Mouse (Mus musculus): ENCODE results near the gene Dad1. TPM values are rescaled to one million over a fixed set of nuclear protein-coding genes. Genes with fewer than 3 reads are reported as not detected.
A peak's percentile ranks its signal among the peaks of the same experiment; 100 is the strongest.
"Not testable (repeated sequence)": the region's sequence is repeated elsewhere in the genome, so short reads cannot be mapped to it uniquely, and the experiment has no call there.

The Dad1 gene
- polyA plus RNA-seq, 1 experiment from 2014 or later = 309 TPM

GRCm38 (mm10) chr14:54231176-54231956, 22.5 kb downstream of the Dad1 start:
- no peak overlapping the region for H3K9ac ChIP-seq (ENCODE audit: low read depth, low read length)
- DNase-seq (ENCODE audit: low spot score) = no peak
- H3K4me3 ChIP-seq (ENCODE audit: low read depth, low read length) = no peak overlapping the region
- H3K4me2 ChIP-seq = no peak overlapping the region
- 63% methylated on average over 21 of the region's 21 CpGs for WGBS
- no peak for ATAC-seq (replicated peaks; ENCODE audit: low FRiP score)
- H3K27me3 ChIP-seq (replicated peaks; ENCODE audit: control insufficient read depth, insufficient read depth, low read length) = no peaks in the 10 kb centered on the region
- no peaks in the 10 kb centered on the region for H3K9me3 ChIP-seq (ENCODE audit: control insufficient read depth, low read length)
- peaks cover 44% of the 10 kb centered on the region for H3K4me1 ChIP-seq (replicated peaks; ENCODE audit: control insufficient read depth, insufficient read depth, low read length)
- peaks cover 10% of the 10 kb centered on the region; the same call in 1 of the 2 replicates for H3K36me3 ChIP-seq (ENCODE audit: control insufficient read depth, insufficient read depth, low read length)
- no peak overlapping the region for H3K27ac ChIP-seq (ENCODE audit: low read depth, low read length)

DNA sequence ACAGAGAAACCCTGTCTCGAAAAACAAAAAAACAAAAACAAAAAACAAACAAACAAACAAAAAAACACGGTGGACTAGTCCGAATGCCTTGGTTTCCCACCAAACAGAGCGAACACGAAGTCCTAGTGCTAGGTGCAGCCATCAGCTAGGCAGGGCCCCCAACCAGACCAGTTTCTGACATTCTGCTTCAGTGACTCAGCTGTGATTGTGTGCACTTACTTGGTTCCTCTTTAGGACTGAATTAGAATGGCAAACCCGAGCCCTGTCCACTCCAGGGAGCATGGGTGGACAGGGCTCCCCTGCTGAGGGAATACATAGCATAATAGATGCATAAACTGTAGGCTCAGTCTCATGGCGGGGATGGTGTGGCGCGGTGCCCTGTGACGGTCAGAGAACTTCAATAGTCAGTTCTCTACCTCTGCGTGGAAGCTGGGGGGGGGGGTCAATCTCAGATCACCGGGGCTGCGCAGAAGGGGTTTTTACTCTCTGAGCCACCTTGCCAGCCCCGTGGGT, 23.2 kb downstream of the Dad1 start:
- Histone ChIP-seq H3K27ac (ENCODE audit: low read depth, low read length) (no peak overlapping the region), H3K4me1 (replicated peaks; ENCODE audit: control insufficient read depth, insufficient read depth, low read length) (peaks cover 44% of the 10 kb centered on the region), H3K4me3 (ENCODE audit: low read depth, low read length) (no peak overlapping the region), H3K27me3 (replicated peaks; ENCODE audit: control insufficient read depth, insufficient read depth, low read length) (no peaks in the 10 kb centered on the region), H3K9ac (ENCODE audit: low read depth, low read length) (no peak overlapping the region), H3K9me3 (ENCODE audit: control insufficient read depth, low read length) (no peaks in the 10 kb centered on the region), H3K36me3 (ENCODE audit: control insufficient read depth, insufficient read depth, low read length) (peaks cover 10% of the 10 kb centered on the region; the same call in 1 of the 2 replicates), H3K4me2 (no peak overlapping the region)
- no peak for DNase-seq (ENCODE audit: low spot score)
- WGBS = 73% methylated on average over 14 of the region's 14 CpGs
- no peak for ATAC-seq (replicated peaks; ENCODE audit: low FRiP score)

DNA sequence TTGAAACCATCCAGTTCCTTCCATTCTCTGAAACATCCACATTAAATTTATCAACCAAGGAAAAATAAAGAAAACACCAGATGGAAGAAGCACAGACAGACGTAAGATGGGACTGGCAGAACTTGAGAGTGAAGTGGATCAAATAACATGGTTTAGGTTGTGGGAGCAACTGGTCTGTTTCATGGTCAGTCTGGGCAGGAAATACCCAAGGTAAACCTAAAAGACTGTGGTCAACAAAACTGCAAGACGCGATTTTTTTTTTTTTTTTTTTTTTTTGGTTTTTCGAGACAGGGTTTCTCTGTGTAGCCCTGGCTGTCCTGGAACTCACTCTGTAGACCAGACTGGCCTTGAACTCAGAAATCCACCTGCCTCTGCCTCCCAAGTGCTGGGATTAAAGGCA, 24.1 kb downstream of the Dad1 start:
- H3K9me3 ChIP-seq (ENCODE audit: control insufficient read depth, low read length); ATAC-seq (replicated peaks; ENCODE audit: low FRiP score); H3K27ac ChIP-seq (ENCODE audit: low read depth, low read length); H3K9ac ChIP-seq (ENCODE audit: low read depth, low read length); DNase-seq (ENCODE audit: low spot score); H3K4me2 ChIP-seq; H3K36me3 ChIP-seq (ENCODE audit: control insufficient read depth, insufficient read depth, low read length); H3K4me3 ChIP-seq (ENCODE audit: low read depth, low read length); H3K27me3 ChIP-seq (replicated peaks; ENCODE audit: control insufficient read depth, insufficient read depth, low read length): not testable (repeated sequence)
- WGBS = 68% methylated on average over 3 of the region's 4 CpGs
- peaks cover 46% of the 10 kb centered on the region for H3K4me1 ChIP-seq (replicated peaks; ENCODE audit: control insufficient read depth, insufficient read depth, low read length)

GRCm38 (mm10) chr14:54228933-54229713, 24.8 kb downstream of the Dad1 start:
- WGBS = 18% methylated on average over 25 of the region's 25 CpGs
- H3K36me3 ChIP-seq (ENCODE audit: control insufficient read depth, insufficient read depth, low read length) = no peaks in the 10 kb centered on the region
- H3K9ac ChIP-seq (ENCODE audit: low read depth, low read length) = peak overlapping the region; percentile 43; the same call in 1 of the 2 replicates

DNA sequence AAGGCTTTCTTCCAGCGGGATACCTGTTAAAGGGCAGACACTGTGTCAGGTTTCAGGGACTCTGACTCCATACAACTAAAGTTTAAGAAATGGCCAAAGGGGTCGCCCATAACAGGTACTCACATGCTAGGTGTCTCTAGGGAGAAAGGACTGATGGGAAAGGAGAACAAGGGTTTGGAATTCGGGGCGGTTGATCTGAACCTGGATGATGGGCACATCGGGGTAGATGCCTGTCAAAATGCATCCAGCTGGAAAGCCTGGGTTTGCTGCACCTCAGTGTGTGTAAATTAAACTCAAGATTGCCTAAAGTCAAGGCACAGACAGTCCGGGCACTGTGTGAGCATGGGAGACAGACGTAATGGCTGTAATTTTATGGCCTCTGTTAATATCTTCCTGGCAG, 25.4 kb downstream of the Dad1 start:
- peak overlapping the region; percentile 38 for H3K4me3 ChIP-seq (ENCODE audit: low read depth, low read length)
- H3K9ac ChIP-seq (ENCODE audit: low read depth, low read length) = peak overlapping the region; percentile 37; the same call in 1 of the 2 replicates
- H3K27ac ChIP-seq (ENCODE audit: low read depth, low read length) = no peak overlapping the region
- ATAC-seq (replicated peaks; ENCODE audit: low FRiP score) (no peak), DNase-seq (ENCODE audit: low spot score) (no peak)
- H3K4me1 ChIP-seq (replicated peaks; ENCODE audit: control insufficient read depth, insufficient read depth, low read length) = peaks cover 44% of the 10 kb centered on the region
- H3K27me3 ChIP-seq (replicated peaks; ENCODE audit: control insufficient read depth, insufficient read depth, low read length) = no peaks in the 10 kb centered on the region
- no peaks in the 10 kb centered on the region for H3K36me3 ChIP-seq (ENCODE audit: control insufficient read depth, insufficient read depth, low read length)
- 19% methylated on average over 7 of the region's 7 CpGs for WGBS
- no peaks in the 10 kb centered on the region for H3K9me3 ChIP-seq (ENCODE audit: control insufficient read depth, low read length)
- H3K4me2 ChIP-seq = peak overlapping the region; percentile 84

More at GRCm38 (mm10) chr14:54228933-54229713, 24.8 kb downstream of the Dad1 start:
- H3K27ac ChIP-seq (ENCODE audit: low read depth, low read length) = no peak overlapping the region
- H3K4me1 ChIP-seq (replicated peaks; ENCODE audit: control insufficient read depth, insufficient read depth, low read length) = peaks cover 50% of the 10 kb centered on the region
- no peak for DNase-seq (ENCODE audit: low spot score)
- no peaks in the 10 kb centered on the region for H3K9me3 ChIP-seq (ENCODE audit: control insufficient read depth, low read length)
- no peaks in the 10 kb centered on the region for H3K27me3 ChIP-seq (replicated peaks; ENCODE audit: control insufficient read depth, insufficient read depth, low read length)
- ATAC-seq (replicated peaks; ENCODE audit: low FRiP score) = no peak
- peak overlapping the region; percentile 84 for H3K4me2 ChIP-seq
- peak overlapping the region; percentile 20 for H3K4me3 ChIP-seq (ENCODE audit: low read depth, low read length)

DNA sequence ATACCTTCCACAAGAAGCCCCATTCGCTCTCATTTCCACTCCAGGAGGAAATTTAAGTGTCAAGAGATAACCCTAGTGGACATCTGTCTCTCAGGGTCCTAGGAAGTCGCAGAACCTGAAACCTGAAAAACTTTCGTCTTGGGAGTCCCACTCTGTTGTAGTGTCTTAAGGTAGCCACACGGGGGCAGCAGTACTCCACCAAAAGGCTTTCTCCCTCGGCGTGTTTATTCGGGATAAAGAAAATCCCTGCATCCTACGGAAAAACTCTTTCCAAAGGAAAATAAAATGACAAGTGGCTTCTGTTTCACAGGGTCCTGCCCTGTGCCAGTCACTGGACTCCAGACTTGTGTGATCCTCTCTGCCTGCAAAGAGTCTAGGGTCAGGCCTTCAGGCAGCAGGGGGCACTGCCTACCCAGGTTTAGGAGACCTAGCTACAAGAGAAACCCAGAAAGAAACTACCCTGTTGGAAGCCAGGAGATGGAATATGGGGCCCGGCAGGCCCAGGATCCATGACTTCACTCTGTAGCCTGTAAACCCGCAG, 25.9 kb downstream of the Dad1 start:
- under 1% methylated on average over 10 of the region's 10 CpGs for WGBS
- peak; percentile 51 for ATAC-seq (replicated peaks; ENCODE audit: low FRiP score)
- no peaks in the 10 kb centered on the region for H3K9me3 ChIP-seq (ENCODE audit: control insufficient read depth, low read length)
- no peaks in the 10 kb centered on the region for H3K36me3 ChIP-seq (ENCODE audit: control insufficient read depth, insufficient read depth, low read length)
- H3K4me1 ChIP-seq (replicated peaks; ENCODE audit: control insufficient read depth, insufficient read depth, low read length) = peaks cover 39% of the 10 kb centered on the region
- H3K4me2 ChIP-seq = peak overlapping the region; percentile 84
- H3K27ac ChIP-seq (ENCODE audit: low read depth, low read length) = no peak overlapping the region; the same call in 1 of the 2 replicates
- peak; percentile 78 for DNase-seq (ENCODE audit: low spot score)
- H3K4me3 ChIP-seq (ENCODE audit: low read depth, low read length) = peak overlapping the region; percentile 38
- H3K27me3 ChIP-seq (replicated peaks; ENCODE audit: control insufficient read depth, insufficient read depth, low read length) = no peaks in the 10 kb centered on the region
- peak overlapping the region; percentile 57 for H3K9ac ChIP-seq (ENCODE audit: low read depth, low read length)

DNA sequence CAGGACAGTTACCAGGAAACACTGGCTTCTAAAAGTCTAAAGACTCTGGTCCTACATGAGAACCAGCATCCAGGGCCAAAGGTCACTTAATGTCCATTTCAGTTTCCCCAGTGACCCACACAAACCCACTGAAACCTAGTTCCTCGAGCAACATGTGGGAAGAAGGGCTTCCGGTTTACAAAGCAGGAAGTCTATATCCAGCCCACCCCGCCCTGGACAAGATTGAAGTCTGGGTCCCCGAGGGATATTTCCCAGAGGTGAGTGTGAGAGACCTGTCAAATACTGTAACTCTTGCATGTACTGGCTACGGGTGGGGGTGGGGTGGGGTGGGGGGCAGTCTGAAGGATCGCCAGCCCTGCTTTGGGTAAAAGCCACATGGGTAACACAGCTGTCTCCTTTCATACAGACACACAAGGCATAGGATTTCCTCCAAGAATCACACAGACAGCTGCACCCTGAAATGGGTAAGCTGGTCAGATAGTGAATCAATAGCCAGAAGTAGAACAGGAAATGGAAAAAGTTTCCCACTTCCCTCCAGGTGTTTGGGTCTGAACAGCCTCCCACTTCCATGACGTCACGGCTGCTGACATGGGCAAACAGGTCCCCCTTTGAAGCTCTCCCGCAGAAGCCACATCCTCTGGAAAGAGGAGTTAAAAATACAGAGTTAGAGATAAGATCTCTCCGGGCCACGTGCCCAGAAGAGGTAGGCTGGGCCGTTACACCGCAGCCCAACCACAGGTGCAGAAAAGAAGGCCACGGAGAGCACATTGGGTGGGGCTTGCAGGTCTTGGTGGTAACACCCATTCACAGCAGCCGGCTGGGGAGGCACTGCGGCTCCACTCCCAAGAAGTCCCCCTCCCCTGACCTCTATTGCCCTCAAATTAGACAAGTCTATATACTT, 26.7 kb downstream of the Dad1 start:
- Histone ChIP-seq H3K27ac (ENCODE audit: low read depth, low read length) (no peak overlapping the region; the same call in 1 of the 2 replicates), H3K4me2 (peak overlapping the region; percentile 84), H3K9ac (ENCODE audit: low read depth, low read length) (peak overlapping the region; percentile 57), H3K4me3 (ENCODE audit: low read depth, low read length) (peak overlapping the region; percentile 38), H3K9me3 (ENCODE audit: control insufficient read depth, low read length) (no peaks in the 10 kb centered on the region), H3K36me3 (ENCODE audit: control insufficient read depth, insufficient read depth, low read length) (no peaks in the 10 kb centered on the region), H3K4me1 (replicated peaks; ENCODE audit: control insufficient read depth, insufficient read depth, low read length) (peaks cover 36% of the 10 kb centered on the region), H3K27me3 (replicated peaks; ENCODE audit: control insufficient read depth, insufficient read depth, low read length) (no peaks in the 10 kb centered on the region)
- DNase-seq (ENCODE audit: low spot score) (peak; percentile 57), ATAC-seq (replicated peaks; ENCODE audit: low FRiP score) (peak; percentile 78)
- 17% methylated on average over 16 of the region's 16 CpGs for WGBS

DNA sequence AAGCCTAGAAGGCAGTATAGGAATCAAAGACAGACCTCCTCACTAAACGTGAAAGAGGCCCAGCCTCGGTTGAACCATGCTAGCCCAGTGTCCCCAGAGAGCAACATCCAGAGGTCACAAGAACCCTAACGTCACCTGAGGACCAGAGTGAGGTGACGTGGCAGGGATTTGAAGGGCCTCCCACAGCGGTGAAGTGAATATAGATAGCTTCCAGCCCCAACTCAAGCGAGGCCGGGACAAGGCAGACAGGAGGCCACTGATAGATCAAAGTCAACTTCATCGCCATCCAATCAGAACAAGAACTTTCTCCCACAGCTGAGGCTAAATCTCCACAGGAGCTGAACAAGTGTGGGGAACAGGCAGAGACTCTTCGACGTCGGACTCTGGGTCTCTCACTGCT, 28.2 kb downstream of the Dad1 start:
- DNase-seq (ENCODE audit: low spot score) (no peak), ATAC-seq (replicated peaks; ENCODE audit: low FRiP score) (no peak)
- 79% methylated on average over 11 of the region's 11 CpGs for WGBS
- H3K36me3 ChIP-seq (ENCODE audit: control insufficient read depth, insufficient read depth, low read length) = no peaks in the 10 kb centered on the region
- no peak overlapping the region for H3K4me3 ChIP-seq (ENCODE audit: low read depth, low read length)
- H3K9me3 ChIP-seq (ENCODE audit: control insufficient read depth, low read length) = no peaks in the 10 kb centered on the region
- H3K4me2 ChIP-seq = no peak overlapping the region
- no peak overlapping the region for H3K9ac ChIP-seq (ENCODE audit: low read depth, low read length)
- no peaks in the 10 kb centered on the region for H3K27me3 ChIP-seq (replicated peaks; ENCODE audit: control insufficient read depth, insufficient read depth, low read length)
- peaks cover 38% of the 10 kb centered on the region for H3K4me1 ChIP-seq (replicated peaks; ENCODE audit: control insufficient read depth, insufficient read depth, low read length)
- no peak overlapping the region for H3K27ac ChIP-seq (ENCODE audit: low read depth, low read length)
